Comparison of ENCODE assay signal across 8 mouse cellular contexts in the genomic region with DNA sequence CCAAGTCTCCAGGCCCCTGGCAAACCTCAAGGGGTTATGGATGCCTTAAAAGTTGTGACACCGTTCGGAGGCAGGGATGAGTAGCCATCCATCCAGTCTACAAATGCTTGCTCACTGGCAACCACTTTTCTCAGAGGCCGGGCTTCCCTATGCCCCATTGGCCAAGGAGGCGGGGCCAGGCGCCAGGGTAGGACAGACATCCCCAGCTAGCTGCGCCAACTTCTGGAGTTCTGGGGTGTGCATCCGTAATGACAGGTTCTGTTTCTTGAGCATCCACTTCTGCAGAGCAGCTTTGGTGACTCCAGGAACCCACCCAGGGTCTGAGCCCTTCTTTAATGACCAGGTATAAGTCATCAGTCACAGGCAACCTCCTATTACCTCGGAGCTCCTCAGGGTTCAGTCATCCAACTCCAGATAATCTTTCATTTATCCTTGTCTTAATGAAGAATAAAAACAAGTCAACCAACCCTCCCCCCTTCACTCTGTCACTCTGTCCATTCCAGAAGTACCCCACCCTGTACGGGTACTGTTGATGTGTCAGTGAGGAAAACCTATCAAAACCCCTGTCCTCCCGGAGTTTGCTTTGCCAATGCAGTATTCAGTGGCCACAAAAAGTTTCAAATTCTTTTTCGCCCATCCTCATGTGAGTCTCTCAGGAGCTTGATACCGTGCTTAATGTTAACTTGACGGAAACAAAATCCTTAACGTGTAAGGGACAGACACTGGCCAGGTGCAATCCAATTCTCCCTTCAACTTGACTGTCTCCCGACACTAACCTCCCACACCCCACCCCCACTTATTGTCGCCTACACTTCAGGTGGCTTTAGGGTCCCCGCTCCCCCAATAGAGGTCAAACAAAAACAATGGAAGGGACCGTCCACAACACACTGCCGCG. TPM values are rescaled to one million over a fixed set of nuclear protein-coding genes. Genes with fewer than 3 reads are reported as not detected.
DNase-seq lines count a peak whose midpoint lies in the region; ATAC-seq and TF ChIP-seq lines count a peak whose summit lies in the region.

No protein-coding gene starts in this region.

- TF ChIP-seq EP300 in liver, postnatal 0 days (IDR thresholded peaks at IDR 0.05; ENCODE audit: low read depth): no peak

- peak; percentile 8 for DNase-seq in cerebellum, adult 11 months
- DNase-seq in cerebellum, adult 9-11 months: no peak
- DNase-seq in brain, adult 2 months (ENCODE audit: low read depth, low spot score): peak; percentile 50
- peak; percentile 22 to 41 for DNase-seq in gastrocnemius, adult 8-10 months (ENCODE audit: low spot score in 2 of 2)
- no peak for DNase-seq in liver, postnatal 0 days
- no peak for DNase-seq in spleen, postnatal 36 days (ENCODE audit: low spot score in 2 of 2)

- H3K27ac ChIP-seq in intestine, embryonic 15.5 days: no peak overlapping the region
- no peak overlapping the region for H3K27ac ChIP-seq in liver, postnatal 0 days (ENCODE audit: low read depth)
- no peak overlapping the region for H3K27ac ChIP-seq in stomach, embryonic 16.5 days (ENCODE audit: low read length)

- no peaks in the 10 kb centered on the region for H3K9me3 ChIP-seq in intestine, embryonic 15.5 days
- H3K9me3 ChIP-seq in liver, postnatal 0 days (ENCODE audit: low read length): no peaks in the 10 kb centered on the region
- H3K9me3 ChIP-seq in stomach, embryonic 16.5 days (replicated peaks; ENCODE audit: control insufficient read depth, low read length): no peaks in the 10 kb centered on the region

- no peak for TF ChIP-seq CTCF in liver, postnatal 0 days (IDR thresholded peaks at IDR 0.05; ENCODE audit: low read depth)

- H3K36me3 ChIP-seq in intestine, embryonic 15.5 days: no peaks in the 10 kb centered on the region
- no peaks in the 10 kb centered on the region for H3K36me3 ChIP-seq in liver, postnatal 0 days (replicated peaks; ENCODE audit: insufficient read depth, low read length)
- no peaks in the 10 kb centered on the region for H3K36me3 ChIP-seq in stomach, embryonic 16.5 days (ENCODE audit: control insufficient read depth, insufficient read depth, low read length)

- peak overlapping the region; percentile 55 for H3K9ac ChIP-seq in intestine, embryonic 15.5 days
- H3K9ac ChIP-seq in liver, postnatal 0 days (replicated peaks): no peak overlapping the region
- H3K9ac ChIP-seq in stomach, embryonic 16.5 days (ENCODE audit: low read length): peak overlapping the region; percentile 85

- peak; percentile 49 for ATAC-seq in intestine, embryonic 15.5 days
- ATAC-seq in liver, postnatal 0 days: no peak
- no peak for ATAC-seq in stomach, embryonic 16.5 days (ENCODE audit: insufficient read depth, low FRiP score)

- peak overlapping the region; percentile 95 for H3K4me2 ChIP-seq in intestine, embryonic 15.5 days (replicated peaks)
- H3K4me2 ChIP-seq in liver, postnatal 0 days (ENCODE audit: low read depth, low read length): peak overlapping the region; percentile 75
- H3K4me2 ChIP-seq in stomach, embryonic 16.5 days (ENCODE audit: low read depth, low read length): peak overlapping the region; percentile 73

- peaks cover 6% of the 10 kb centered on the region; the same call in 1 of the 2 replicates for H3K4me1 ChIP-seq in intestine, embryonic 15.5 days (replicated peaks)
- H3K4me1 ChIP-seq in liver, postnatal 0 days (ENCODE audit: insufficient read depth): no peaks in the 10 kb centered on the region
- H3K4me1 ChIP-seq in stomach, embryonic 16.5 days (ENCODE audit: control insufficient read depth, insufficient read depth, low read length): no peaks in the 10 kb centered on the region; the same call in 1 of the 2 replicates

- H3K4me3 ChIP-seq in intestine, embryonic 15.5 days (replicated peaks): peak overlapping the region; percentile 65
- H3K4me3 ChIP-seq in liver, postnatal 0 days (ENCODE audit: low read depth, low read length): peak overlapping the region; percentile 50
- H3K4me3 ChIP-seq in stomach, embryonic 16.5 days (replicated peaks; ENCODE audit: low read length): peak overlapping the region; percentile 62

- peaks cover 18% of the 10 kb centered on the region for H3K27me3 ChIP-seq in intestine, embryonic 15.5 days (replicated peaks)
- H3K27me3 ChIP-seq in liver, postnatal 0 days (ENCODE audit: insufficient read depth, low read length): peaks cover 33% of the 10 kb centered on the region
- peaks cover 22% of the 10 kb centered on the region for H3K27me3 ChIP-seq in stomach, embryonic 16.5 days (ENCODE audit: control insufficient read depth, insufficient read depth, low read length)

- WGBS in intestine, embryonic 15.5 days: 15% methylated on average over 20 of the region's 20 CpGs
- 17% methylated on average over 20 of the region's 20 CpGs for WGBS in liver, postnatal 0 days (ENCODE audit: insufficient replicate concordance)
- WGBS in stomach, embryonic 16.5 days: 17% methylated on average over 20 of the region's 20 CpGs

RNA-seq across cellular contexts. Expression of a gene that starts 1.0 kb away (rescaled TPM):
- 10 to 100 TPM; 21.5 to 31.0 (median 28.2) TPM for total RNA-seq in gastrocnemius, adult 8-10 months (2022)
- 0.80 and 1.2 TPM in 2 replicates for polyA plus RNA-seq in intestine, embryonic 15.5 days (2015; fragmentation: Nextera tagmentation; extraction: Ambion mirVana)
- polyA plus RNA-seq in liver, postnatal 0 days (2015; fragmentation: Nextera tagmentation; extraction: Ambion mirVana): 0.11 and 0.27 TPM in 2 replicates
- polyA plus RNA-seq in stomach, embryonic 16.5 days (2015; fragmentation: Nextera tagmentation; extraction: Ambion mirVana): 0.47 and 0.75 TPM in 2 replicates

Comparison
In these comparisons a context has a peak if more than half of its experiments do, and no peak if none do; other contexts are left out.
1. DNase-seq: peak in cerebellum, adult 11 months (single experiment), brain, adult 2 months (single experiment) and gastrocnemius, adult 8-10 months (2 of 2); none in cerebellum, adult 9-11 months (single experiment), liver, postnatal 0 days (single experiment) and spleen, postnatal 36 days (0 of 2).
2. Peak in every context shown above with its lines, with median percentiles within 50 percentile points of each other: H3K4me2 ChIP-seq and H3K4me3 ChIP-seq.